Mouse (Mus musculus) kidney, postnatal 0 days (tissue): ENCODE data around the gene Mepce. TPM values are rescaled to one million over a fixed set of nuclear protein-coding genes. Genes with fewer than 3 reads are reported as not detected.

ENCODE experiments used
- ATAC-seq: fragments of 200-750 bp; cut with Nextera tagmentation; replicated peaks from 2 replicates; pipeline ENCODE4 v1.8.0; 2017; ENCODE audit warnings: low read depth, moderate number of reproducible peaks, moderate TSS enrichment, moderate library complexity; ENCODE audit not compliant: low FRiP score
- DNase-seq: peaks from one replicate; pipeline ENCODE4 v3.0.0-alpha.2; 2016; ENCODE audit warnings: low spot score
- H3K27ac ChIP-seq: fragments of 300-500 bp; sonication (generic); 2 replicates; pipeline ENCODE4 v1.5.1; 2014; ENCODE audit warnings: mild to moderate bottlenecking
- H3K27me3 ChIP-seq: fragments of 300-500 bp; sonication (generic); 2 replicates; pipeline ENCODE4 v1.6.1; 2014; ENCODE audit warnings: low read length, mixed read lengths; ENCODE audit not compliant: insufficient read depth
- H3K36me3 ChIP-seq: fragments of 300-500 bp; sonication (generic); 2 replicates; pipeline ENCODE4 v1.6.1; 2014; ENCODE audit warnings: low read length, mixed read lengths; ENCODE audit not compliant: insufficient read depth
- H3K4me1 ChIP-seq: fragments of 300-500 bp; sonication (generic); replicated peaks from 2 replicates; pipeline ENCODE4 v1.6.1; 2014; ENCODE audit warnings: antibody characterized with exemption, low read length, mixed read lengths; ENCODE audit not compliant: insufficient read depth
- H3K4me2 ChIP-seq: fragments of 300-500 bp; sonication (generic); 2 replicates; pipeline ENCODE4 v1.6.1; 2014; ENCODE audit warnings: mild to moderate bottlenecking, low read length, moderate library complexity, mixed read lengths
- H3K4me3 ChIP-seq: fragments of 300-500 bp; sonication (generic); replicated peaks from 2 replicates; pipeline ENCODE4 v1.5.1; 2014; ENCODE audit warnings: low read depth, low read length
- H3K9ac ChIP-seq: fragments of 300-500 bp; sonication (generic); 2 replicates; pipeline ENCODE4 v1.6.1; 2014; ENCODE audit warnings: low read depth, low read length
- H3K9me3 ChIP-seq: fragments of 300-500 bp; sonication (generic); replicated peaks from 2 replicates; pipeline ENCODE4 v1.6.1; 2016; ENCODE audit warnings: low read length, inconsistent platforms, mixed read lengths
- CTCF ChIP-seq: IDR thresholded peaks from 2 replicates; pipeline ENCODE4 v1.5.1; 2016; ENCODE audit warnings: antibody characterized with exemption, low read depth, mild to moderate bottlenecking, moderate library complexity
- WGBS: fragments of 180-500 bp; shearing (Covaris S2); extraction: QIAGEN DNeasy Blood & Tissue Kit; methylation state at CpG from one replicate; pipeline ENCODE4 v1.1.7; 2014; 5-methylcytosine and 5-hydroxymethylcytosine counted together
- polyA plus RNA-seq: library from polyadenylated mRNA; unstranded; fragments of >200 nt; fragmentation: Nextera tagmentation; extraction: Ambion mirVana; gene quantifications from 2 replicates; pipeline ENCODE4 v1.2.1, GENCODE M21; 2015

Mepce gene
- polyA plus RNA-seq, 1 experiment from 2014 or later = 11.6 TPM

DNA sequence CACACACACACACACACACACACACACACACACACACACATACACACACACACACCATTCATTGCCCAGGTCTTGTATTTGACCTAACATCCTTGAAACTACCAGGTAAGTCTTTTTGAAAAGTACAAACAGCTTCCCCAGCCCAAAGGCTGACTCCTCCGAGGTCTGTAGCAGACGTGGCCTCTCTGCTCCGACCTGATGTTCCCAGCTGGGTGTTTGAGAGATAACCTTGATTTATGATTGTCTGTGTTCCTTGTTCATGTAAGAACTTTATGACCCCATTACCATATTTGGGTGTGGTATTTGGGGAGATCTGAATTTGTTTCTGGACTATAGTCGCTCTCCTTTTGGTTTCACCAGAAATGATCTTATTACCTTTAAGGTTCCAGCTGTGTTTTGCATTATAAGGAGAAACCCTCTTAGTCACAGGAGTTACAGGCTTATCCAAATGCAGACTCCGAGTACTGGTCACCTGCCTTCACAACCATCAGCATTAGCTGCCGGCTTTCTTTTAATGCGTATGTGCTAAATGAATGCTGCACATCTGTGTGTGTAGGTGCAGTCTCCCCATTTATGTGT, 10.1 kb downstream of the Mepce start:
- no peak for TF ChIP-seq CTCF
- ATAC-seq = no peak
- H3K4me1 ChIP-seq = 0 out of 2 replicates have a peak, but pooled peaks cover 8% of the 10 kb centered on the region
- no peaks in the 10 kb centered on the region for H3K27me3 ChIP-seq
- H3K27ac ChIP-seq = no peak overlapping the region
- peaks cover 13% of the 10 kb centered on the region for H3K36me3 ChIP-seq
- no peaks in the 10 kb centered on the region for H3K9me3 ChIP-seq
- no peak overlapping the region for H3K9ac ChIP-seq
- H3K4me2 ChIP-seq = no peak overlapping the region
- no peak for DNase-seq
- H3K4me3 ChIP-seq = no peak overlapping the region
- 58% methylated on average over 7 of the region's 7 CpGs for WGBS

DNA sequence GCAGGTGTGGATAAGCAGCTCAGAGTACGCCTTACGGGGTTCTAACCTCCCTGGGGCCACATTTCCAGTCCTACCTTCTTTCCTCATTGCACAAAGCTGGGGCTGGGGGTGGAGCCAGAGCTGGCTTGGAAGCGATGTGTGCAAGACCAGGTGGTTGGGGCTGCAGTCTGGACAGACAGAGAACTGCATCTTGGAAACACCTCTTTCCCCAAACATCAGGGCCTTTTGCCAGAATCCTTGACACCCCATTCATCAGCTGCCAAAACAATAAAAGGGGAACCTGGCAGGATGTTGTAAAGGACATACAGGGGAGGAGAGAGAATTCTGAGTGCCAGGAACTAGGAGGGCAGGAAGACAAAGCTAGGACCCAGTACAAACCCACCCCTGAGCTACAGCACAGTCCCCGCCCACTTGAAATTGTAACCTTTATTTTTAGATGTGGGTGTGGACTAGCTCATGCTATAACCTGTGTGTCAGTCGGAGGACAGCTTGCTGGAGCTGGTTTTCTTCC, 11.0 kb downstream of the Mepce start:
- H3K27ac ChIP-seq = no peak overlapping the region; the same call in 1 of the 2 replicates
- WGBS = 16% methylated on average over 5 of the region's 5 CpGs

DNA sequence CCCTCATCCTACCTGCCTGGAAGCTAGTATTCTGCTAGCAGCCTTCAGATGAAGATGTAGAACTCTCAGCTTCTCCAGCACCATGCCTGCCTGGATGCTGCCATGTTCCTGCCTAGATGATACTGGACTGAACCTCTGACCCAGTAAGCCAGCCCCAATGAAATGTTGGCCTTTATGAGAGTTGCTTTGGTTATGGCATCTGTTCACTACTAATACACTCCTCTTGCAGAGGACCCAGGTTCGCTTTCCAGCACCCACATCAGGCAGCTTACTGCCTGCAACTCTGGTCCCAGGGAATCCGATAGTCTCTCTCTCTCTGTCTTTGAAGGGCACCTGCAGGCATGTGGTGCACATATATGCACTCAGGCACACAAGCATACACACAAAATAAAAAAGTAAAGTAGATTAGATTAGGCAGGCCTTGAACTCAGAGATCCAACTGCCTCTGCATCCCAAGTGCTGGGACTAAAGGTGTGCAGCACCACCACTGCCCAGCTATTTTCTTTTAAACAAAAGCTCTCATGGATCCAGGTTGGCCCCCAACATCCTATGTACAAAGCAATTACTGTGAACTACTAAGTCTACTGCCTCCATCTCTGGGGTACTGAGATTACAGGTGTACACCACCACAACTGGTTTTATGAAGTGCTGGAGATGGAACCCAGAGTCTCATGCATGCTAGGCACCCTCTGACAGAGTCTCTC, 11.7 kb downstream of the Mepce start:
- no peak overlapping the region for H3K4me2 ChIP-seq
- 0 out of 2 replicates have a peak, but pooled peaks cover 8% of the 10 kb centered on the region for H3K4me1 ChIP-seq
- H3K36me3 ChIP-seq = no peaks in the 10 kb centered on the region
- no peak for ATAC-seq
- 92% methylated on average over 2 of the region's 2 CpGs for WGBS
- no peak overlapping the region for H3K4me3 ChIP-seq
- DNase-seq = no peak
- no peaks in the 10 kb centered on the region for H3K27me3 ChIP-seq
- no peak for TF ChIP-seq CTCF
- no peaks in the 10 kb centered on the region for H3K9me3 ChIP-seq
- H3K9ac ChIP-seq = no peak overlapping the region
- H3K27ac ChIP-seq = no peak overlapping the region; the same call in 1 of the 2 replicates

More for the DNA sequence above, 11.0 kb downstream of the Mepce start:
- no peaks in the 10 kb centered on the region for H3K9me3 ChIP-seq
- ATAC-seq (peak; percentile 30; the same call in 1 of the 2 replicates), DNase-seq (peak; percentile 65)
- H3K9ac ChIP-seq = 0 out of 2 replicates have a peak overlapping the region, but pooled peaks have one; percentile 3
- no peak overlapping the region for H3K4me3 ChIP-seq
- H3K36me3 ChIP-seq = peaks cover 5% of the 10 kb centered on the region; the same call in 1 of the 2 replicates
- no peak for TF ChIP-seq CTCF
- 0 out of 2 replicates have a peak, but pooled peaks cover 8% of the 10 kb centered on the region for H3K4me1 ChIP-seq
- H3K27me3 ChIP-seq = no peaks in the 10 kb centered on the region
- no peak overlapping the region for H3K4me2 ChIP-seq

GRCm38 (mm10) chr5:137772755-137773154, 14.7 kb downstream of the Mepce start:
- Histone ChIP-seq H3K4me2 (no peak overlapping the region), H3K9ac (no peak overlapping the region), H3K27me3 (no peaks in the 10 kb centered on the region), H3K27ac (no peak overlapping the region), H3K36me3 (no peaks in the 10 kb centered on the region), H3K4me3 (no peak overlapping the region), H3K9me3 (no peaks in the 10 kb centered on the region), H3K4me1 (0 out of 2 replicates have a peak, but pooled peaks cover 2% of the 10 kb centered on the region)
- DNase-seq = no peak
- TF ChIP-seq CTCF = no peak
- no peak for ATAC-seq

DNA sequence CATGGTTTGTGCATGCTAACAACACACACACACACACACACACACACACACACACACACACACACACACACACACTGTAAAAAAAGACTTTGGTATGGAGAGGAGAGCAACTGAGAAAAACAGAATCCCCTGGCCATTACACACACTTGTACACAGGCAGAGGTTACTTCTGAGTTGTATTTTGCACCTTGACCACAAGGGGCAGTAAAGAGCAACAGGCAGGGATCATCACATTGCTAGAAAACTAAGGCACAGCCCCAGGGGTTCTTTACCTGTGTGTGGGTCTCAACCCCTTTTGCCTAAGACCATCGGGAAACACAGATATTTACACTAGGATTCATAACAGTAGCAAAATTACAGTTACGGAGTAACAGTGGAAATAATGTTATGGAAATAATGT, 16.7 kb downstream of the Mepce start:
- peak; percentile 63 for DNase-seq
- no peak overlapping the region for H3K4me2 ChIP-seq
- no peak overlapping the region for H3K4me3 ChIP-seq
- peak; percentile 84 for TF ChIP-seq CTCF
- ATAC-seq = no peak
- no peaks in the 10 kb centered on the region for H3K9me3 ChIP-seq
- H3K9ac ChIP-seq = no peak overlapping the region
- no peaks in the 10 kb centered on the region for H3K36me3 ChIP-seq
- H3K27ac ChIP-seq = no peak overlapping the region
- H3K4me1 ChIP-seq = no peaks in the 10 kb centered on the region
- H3K27me3 ChIP-seq = no peaks in the 10 kb centered on the region
- WGBS = 45% methylated on average over 2 of the region's 2 CpGs

DNA sequence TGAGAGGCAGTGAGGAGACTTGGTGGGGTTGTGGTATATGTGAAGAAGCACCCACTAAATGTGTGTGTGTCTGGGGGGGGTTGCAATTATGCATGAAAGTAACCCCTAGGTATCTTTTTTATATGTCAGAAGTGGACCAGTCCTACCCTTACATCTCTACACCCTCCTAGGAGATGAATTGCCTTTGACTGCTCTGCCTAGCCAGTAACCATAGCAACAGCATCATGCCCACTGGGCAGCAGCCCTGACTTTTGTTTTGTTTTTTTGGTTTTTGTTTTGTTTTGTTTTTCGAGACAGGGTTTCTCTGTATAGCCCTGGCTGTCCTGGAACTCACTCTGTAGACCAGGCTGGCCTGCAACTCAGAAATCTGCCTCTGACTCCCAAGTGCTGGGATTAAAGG, 19.0 kb downstream of the Mepce start:
- no peak overlapping the region for H3K9ac ChIP-seq
- no peak overlapping the region for H3K4me2 ChIP-seq
- H3K4me1 ChIP-seq = no peaks in the 10 kb centered on the region
- 63% methylated on average over 1 of the region's 1 CpGs for WGBS
- no peaks in the 10 kb centered on the region for H3K27me3 ChIP-seq
- H3K36me3 ChIP-seq = no peaks in the 10 kb centered on the region
- H3K27ac ChIP-seq = no peak overlapping the region
- no peaks in the 10 kb centered on the region for H3K9me3 ChIP-seq
- ATAC-seq (no peak), DNase-seq (no peak)
- no peak for TF ChIP-seq CTCF
- no peak overlapping the region for H3K4me3 ChIP-seq
